Mouse (Mus musculus): ENCODE data around the gene Fam3c. TPM values are rescaled to one million over a fixed set of nuclear protein-coding genes. Genes with fewer than 3 reads are reported as not detected.

The Fam3c gene
- polyA plus RNA-seq, 1 experiment from 2014 or later = 81.1 TPM

GRCm38 (mm10) chr6:22327091-22327490 is 29.0 kb downstream of the Fam3c start:
- H3K27me3 ChIP-seq (ENCODE audit: control insufficient read depth, insufficient read depth, low read length) = no peaks in the 10 kb centered on the region
- H3K9ac ChIP-seq = no peak overlapping the region
- DNase-seq (ENCODE audit: low spot score) = no peak
- no peak overlapping the region for H3K4me2 ChIP-seq (replicated peaks)
- H3K9me3 ChIP-seq (ENCODE audit: control insufficient read depth, low read length) = no peaks in the 10 kb centered on the region
- H3K27ac ChIP-seq = no peak overlapping the region
- 69% methylated on average over 4 of the region's 4 CpGs for WGBS
- no peak overlapping the region for H3K4me3 ChIP-seq (replicated peaks; ENCODE audit: low read length)
- 0 out of 2 replicates have a peak, but pooled peaks cover 6% of the 10 kb centered on the region for H3K36me3 ChIP-seq (replicated peaks; ENCODE audit: control insufficient read depth, insufficient read depth)
- no peak for ATAC-seq (ENCODE audit: low FRiP score)
- H3K4me1 ChIP-seq (replicated peaks; ENCODE audit: control insufficient read depth, insufficient read depth, low read length) = no peaks in the 10 kb centered on the region

- no peak overlapping the region for H3K9ac ChIP-seq
- no peak for ATAC-seq (ENCODE audit: low FRiP score)
- H3K4me3 ChIP-seq (replicated peaks; ENCODE audit: low read length) = no peak overlapping the region
- peaks cover 13% of the 10 kb centered on the region; the same call in 1 of the 2 replicates for H3K36me3 ChIP-seq (replicated peaks; ENCODE audit: control insufficient read depth, insufficient read depth)
- no peaks in the 10 kb centered on the region for H3K9me3 ChIP-seq (ENCODE audit: control insufficient read depth, low read length)
- no peak overlapping the region for H3K27ac ChIP-seq
- DNase-seq (ENCODE audit: low spot score) = no peak
- no peaks in the 10 kb centered on the region for H3K27me3 ChIP-seq (ENCODE audit: control insufficient read depth, insufficient read depth, low read length)
- no peak overlapping the region for H3K4me2 ChIP-seq (replicated peaks)
- H3K4me1 ChIP-seq (replicated peaks; ENCODE audit: control insufficient read depth, insufficient read depth, low read length) = no peaks in the 10 kb centered on the region
- WGBS = 88% methylated on average over 4 of the region's 4 CpGs
Observed at GRCm38 (mm10) chr6:22326289-22326688, 29.8 kb downstream of the Fam3c start.

GRCm38 (mm10) chr6:22325364-22326072 is 30.5 kb downstream of the Fam3c start:
- no peaks in the 10 kb centered on the region for H3K9me3 ChIP-seq (ENCODE audit: control insufficient read depth, low read length)
- no peaks in the 10 kb centered on the region for H3K4me1 ChIP-seq (replicated peaks; ENCODE audit: control insufficient read depth, insufficient read depth, low read length)
- no peak overlapping the region for H3K4me2 ChIP-seq (replicated peaks)
- 57% methylated on average over 13 of the region's 13 CpGs for WGBS
- H3K9ac ChIP-seq = no peak overlapping the region
- no peak overlapping the region for H3K4me3 ChIP-seq (replicated peaks; ENCODE audit: low read length)
- H3K27ac ChIP-seq = no peak overlapping the region
- H3K27me3 ChIP-seq (ENCODE audit: control insufficient read depth, insufficient read depth, low read length) = no peaks in the 10 kb centered on the region
- peak; percentile 88 for DNase-seq (ENCODE audit: low spot score)
- ATAC-seq (ENCODE audit: low FRiP score) = peak; percentile 54
- peaks cover 13% of the 10 kb centered on the region; the same call in 1 of the 2 replicates for H3K36me3 ChIP-seq (replicated peaks; ENCODE audit: control insufficient read depth, insufficient read depth)

DNA sequence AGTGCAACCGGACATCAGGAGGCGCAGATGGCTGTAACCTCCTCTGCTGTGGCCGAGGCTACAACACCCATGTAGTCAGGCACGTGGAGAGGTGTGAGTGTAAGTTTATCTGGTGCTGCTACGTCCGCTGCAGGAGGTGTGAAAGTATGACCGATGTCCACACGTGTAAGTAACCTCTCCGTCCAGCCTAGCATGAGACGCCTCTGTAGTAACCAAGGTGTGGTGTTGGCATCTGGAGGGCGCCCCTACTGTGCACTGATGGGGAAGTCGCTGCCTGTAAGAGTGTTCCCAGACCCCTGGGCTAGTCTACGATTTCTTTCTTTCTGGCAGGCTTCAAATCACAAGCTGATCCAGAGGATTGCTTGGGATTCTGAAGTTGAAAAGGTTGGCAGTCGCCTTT is 58.0 kb downstream of the Fam3c start:
- no peak overlapping the region for H3K4me2 ChIP-seq (replicated peaks)
- WGBS = 62% methylated on average over 14 of the region's 14 CpGs
- ATAC-seq (ENCODE audit: low FRiP score) (no peak), DNase-seq (ENCODE audit: low spot score) (no peak)
- peaks cover 11% of the 10 kb centered on the region for H3K27me3 ChIP-seq (ENCODE audit: control insufficient read depth, insufficient read depth, low read length)
- no peak overlapping the region for H3K4me3 ChIP-seq (replicated peaks; ENCODE audit: low read length)
- H3K4me1 ChIP-seq (replicated peaks; ENCODE audit: control insufficient read depth, insufficient read depth, low read length) = no peaks in the 10 kb centered on the region
- no peak overlapping the region for H3K9ac ChIP-seq
- no peaks in the 10 kb centered on the region for H3K36me3 ChIP-seq (replicated peaks; ENCODE audit: control insufficient read depth, insufficient read depth)
- H3K9me3 ChIP-seq (ENCODE audit: control insufficient read depth, low read length) = no peaks in the 10 kb centered on the region
- no peak overlapping the region for H3K27ac ChIP-seq

DNA sequence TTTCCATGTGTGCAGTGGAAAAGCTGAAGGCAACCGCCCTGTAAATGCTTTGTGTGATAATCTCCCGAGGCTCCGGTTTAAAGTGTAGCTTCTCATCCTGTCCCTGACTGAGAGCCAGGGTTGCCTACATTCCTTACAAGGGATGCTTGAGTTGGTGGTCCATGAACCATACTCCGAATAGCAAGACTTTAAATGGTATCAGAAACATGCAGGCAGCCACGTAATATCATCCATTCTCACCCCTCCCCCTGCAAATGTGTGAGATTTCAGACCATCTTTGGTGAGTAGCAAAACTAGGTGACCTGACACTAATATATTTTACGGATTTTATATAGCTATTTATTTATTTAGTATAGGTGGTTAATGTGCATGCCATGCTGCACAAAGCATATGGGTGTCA is 59.0 kb downstream of the Fam3c start:
- ATAC-seq (ENCODE audit: low FRiP score) = no peak
- H3K4me2 ChIP-seq (replicated peaks) = no peak overlapping the region
- no peak for DNase-seq (ENCODE audit: low spot score)
- H3K9ac ChIP-seq = no peak overlapping the region
- H3K27ac ChIP-seq = no peak overlapping the region
- no peaks in the 10 kb centered on the region for H3K36me3 ChIP-seq (replicated peaks; ENCODE audit: control insufficient read depth, insufficient read depth)
- peaks cover 14% of the 10 kb centered on the region for H3K27me3 ChIP-seq (ENCODE audit: control insufficient read depth, insufficient read depth, low read length)
- no peak overlapping the region for H3K4me3 ChIP-seq (replicated peaks; ENCODE audit: low read length)
- H3K4me1 ChIP-seq (replicated peaks; ENCODE audit: control insufficient read depth, insufficient read depth, low read length) = no peaks in the 10 kb centered on the region
- 89% methylated on average over 6 of the region's 6 CpGs for WGBS
- no peaks in the 10 kb centered on the region for H3K9me3 ChIP-seq (ENCODE audit: control insufficient read depth, low read length)

DNA sequence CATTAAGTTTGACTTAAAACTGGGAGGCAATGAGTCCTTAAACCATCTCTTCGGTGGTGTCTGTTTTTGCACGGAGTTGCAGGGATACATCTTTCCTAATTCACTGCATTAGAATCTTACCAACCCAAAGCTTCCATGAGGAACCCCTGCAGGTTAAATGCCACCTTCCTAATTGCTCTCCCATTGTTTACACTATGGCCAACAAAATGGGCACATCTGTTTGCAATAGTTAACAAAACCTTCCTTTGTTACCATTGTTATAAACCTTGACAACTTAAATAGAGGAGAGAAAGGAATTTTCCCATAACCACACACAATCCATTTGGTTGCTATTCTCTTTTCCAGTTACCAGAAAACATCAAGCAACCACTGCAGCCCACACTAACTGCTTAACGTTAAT is 62.1 kb downstream of the Fam3c start:
- Histone ChIP-seq H3K27me3 (ENCODE audit: control insufficient read depth, insufficient read depth, low read length) (peaks cover 44% of the 10 kb centered on the region), H3K9ac (no peak overlapping the region), H3K4me1 (replicated peaks; ENCODE audit: control insufficient read depth, insufficient read depth, low read length) (peaks cover 4% of the 10 kb centered on the region; the same call in 1 of the 2 replicates), H3K4me3 (replicated peaks; ENCODE audit: low read length) (no peak overlapping the region), H3K36me3 (replicated peaks; ENCODE audit: control insufficient read depth, insufficient read depth) (no peaks in the 10 kb centered on the region), H3K4me2 (replicated peaks) (no peak overlapping the region), H3K9me3 (ENCODE audit: control insufficient read depth, low read length) (no peaks in the 10 kb centered on the region), H3K27ac (no peak overlapping the region)
- no peak for ATAC-seq (ENCODE audit: low FRiP score)
- no peak for DNase-seq (ENCODE audit: low spot score)
- WGBS = 39% methylated on average over 3 of the region's 3 CpGs

DNA sequence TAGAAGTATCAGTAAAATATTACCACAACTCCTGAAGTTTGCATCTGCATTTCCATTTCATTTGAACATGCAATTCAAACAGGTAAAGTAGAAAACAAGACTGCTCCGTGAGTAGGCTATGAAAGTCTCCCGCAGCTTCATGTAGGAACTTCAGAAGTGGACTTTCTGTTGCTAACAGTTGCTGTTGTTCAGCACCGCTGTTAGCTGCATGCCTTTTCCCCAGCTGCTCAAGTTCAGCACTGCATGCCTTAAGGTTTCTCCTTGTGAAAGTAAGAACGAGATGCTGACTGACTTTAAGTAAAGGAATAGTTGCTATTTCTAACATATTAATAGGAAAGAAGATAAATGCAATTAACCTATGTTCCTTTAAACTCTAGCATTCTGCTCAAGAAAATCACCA is 64.0 kb downstream of the Fam3c start:
- Histone ChIP-seq H3K27ac (no peak overlapping the region), H3K4me2 (replicated peaks) (no peak overlapping the region), H3K36me3 (replicated peaks; ENCODE audit: control insufficient read depth, insufficient read depth) (no peaks in the 10 kb centered on the region), H3K4me3 (replicated peaks; ENCODE audit: low read length) (no peak overlapping the region), H3K27me3 (ENCODE audit: control insufficient read depth, insufficient read depth, low read length) (peaks cover 62% of the 10 kb centered on the region), H3K9ac (no peak overlapping the region), H3K4me1 (replicated peaks; ENCODE audit: control insufficient read depth, insufficient read depth, low read length) (peaks cover 16% of the 10 kb centered on the region), H3K9me3 (ENCODE audit: control insufficient read depth, low read length) (no peaks in the 10 kb centered on the region)
- ATAC-seq (ENCODE audit: low FRiP score) (no peak), DNase-seq (ENCODE audit: low spot score) (no peak)
- WGBS = 44% methylated on average over 4 of the region's 4 CpGs

DNA sequence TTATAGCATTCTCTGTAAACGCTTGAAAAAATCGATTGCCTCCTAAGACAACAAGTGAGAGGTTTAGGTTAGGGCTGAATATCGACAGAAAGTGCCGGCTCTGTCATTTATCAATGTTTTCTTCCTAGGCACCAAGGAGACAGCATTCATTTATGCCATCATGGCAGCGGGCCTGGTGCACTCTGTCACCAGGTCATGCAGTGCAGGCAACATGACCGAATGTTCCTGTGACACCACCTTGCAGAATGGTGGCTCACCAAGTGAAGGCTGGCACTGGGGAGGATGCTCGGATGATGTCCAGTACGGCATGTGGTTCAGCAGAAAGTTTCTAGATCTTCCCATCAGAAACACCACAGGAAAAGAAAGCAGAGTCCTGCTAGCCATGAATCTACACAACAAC is 65.3 kb downstream of the Fam3c start:
- H3K27me3 ChIP-seq (ENCODE audit: control insufficient read depth, insufficient read depth, low read length) = peaks cover 70% of the 10 kb centered on the region
- no peaks in the 10 kb centered on the region for H3K9me3 ChIP-seq (ENCODE audit: control insufficient read depth, low read length)
- H3K4me2 ChIP-seq (replicated peaks) = no peak overlapping the region
- peaks cover 16% of the 10 kb centered on the region for H3K4me1 ChIP-seq (replicated peaks; ENCODE audit: control insufficient read depth, insufficient read depth, low read length)
- ATAC-seq (ENCODE audit: low FRiP score) (no peak), DNase-seq (ENCODE audit: low spot score) (no peak)
- H3K36me3 ChIP-seq (replicated peaks; ENCODE audit: control insufficient read depth, insufficient read depth) = no peaks in the 10 kb centered on the region
- H3K4me3 ChIP-seq (replicated peaks; ENCODE audit: low read length) = no peak overlapping the region
- no peak overlapping the region for H3K9ac ChIP-seq
- no peak overlapping the region for H3K27ac ChIP-seq
- 71% methylated on average over 8 of the region's 8 CpGs for WGBS

DNA sequence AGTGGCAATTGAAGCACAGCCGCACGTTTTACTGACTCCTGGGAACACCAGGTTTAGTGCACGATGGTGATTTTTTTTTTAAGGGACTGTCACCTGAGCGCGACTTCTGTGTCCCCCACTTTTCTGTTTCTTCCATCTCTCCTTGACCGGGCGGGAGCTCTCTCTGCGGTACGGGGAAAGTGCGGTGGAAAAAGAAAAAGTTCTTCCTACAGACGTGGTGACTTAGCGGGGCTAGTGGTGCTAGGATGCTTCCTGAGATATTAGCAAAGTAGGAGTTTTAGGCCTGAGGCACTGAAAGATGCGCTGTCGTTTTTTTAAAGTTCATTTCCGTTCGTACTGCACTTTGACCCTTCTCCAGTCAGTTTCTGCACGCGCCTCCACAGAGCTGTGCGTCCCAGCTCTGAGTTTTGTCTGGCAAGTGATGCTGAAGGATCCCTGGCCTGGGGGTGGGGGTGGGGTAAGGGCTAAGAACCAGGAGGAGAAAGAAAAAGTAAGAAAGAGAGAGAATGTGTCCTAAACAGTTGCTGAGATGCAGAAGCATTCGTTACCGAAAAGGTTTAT is 66.5 kb downstream of the Fam3c start:
- H3K4me3 ChIP-seq (replicated peaks; ENCODE audit: low read length) = peak overlapping the region; percentile 38
- no peak overlapping the region for H3K27ac ChIP-seq
- no peaks in the 10 kb centered on the region for H3K36me3 ChIP-seq (replicated peaks; ENCODE audit: control insufficient read depth, insufficient read depth)
- no peak for ATAC-seq (ENCODE audit: low FRiP score)
- WGBS = 2% methylated on average over 21 of the region's 21 CpGs
- H3K27me3 ChIP-seq (ENCODE audit: control insufficient read depth, insufficient read depth, low read length) = peaks cover 70% of the 10 kb centered on the region
- DNase-seq (ENCODE audit: low spot score) = no peak
- no peak overlapping the region for H3K9ac ChIP-seq
- H3K9me3 ChIP-seq (ENCODE audit: control insufficient read depth, low read length) = no peaks in the 10 kb centered on the region
- peak overlapping the region; percentile 81 for H3K4me2 ChIP-seq (replicated peaks)
- peaks cover 16% of the 10 kb centered on the region for H3K4me1 ChIP-seq (replicated peaks; ENCODE audit: control insufficient read depth, insufficient read depth, low read length)

All from hindbrain, embryonic 14.5 days (tissue).